Mouse (Mus musculus) forebrain, embryonic 14.5 days (tissue): ENCODE results near the gene Rgs9. TPM values are rescaled to one million over a fixed set of nuclear protein-coding genes. Genes with fewer than 3 reads are reported as not detected.

Source experiments
- ATAC-seq: fragments of 200-750 bp; cut with Nextera tagmentation; 2 replicates; pipeline ENCODE4 v1.8.0; 2017; ENCODE audit warnings: mild to moderate bottlenecking, moderate library complexity
- DNase-seq: peaks from one replicate; pipeline ENCODE4 v3.0.0-alpha.2; 2015; ENCODE audit warnings: low spot score
- H3K27ac ChIP-seq: fragments of 300-500 bp; sonication (generic); 2 replicates; pipeline ENCODE4 v1.5.1; 2014; ENCODE audit warnings: low read depth, mild to moderate bottlenecking, control low read depth, low read length, moderate library complexity
- H3K27me3 ChIP-seq: fragments of 300-500 bp; sonication (generic); replicated peaks from 2 replicates; pipeline ENCODE4 v1.6.1; 2014; ENCODE audit warnings: low read length, control low read depth, mixed read lengths; ENCODE audit not compliant: control insufficient read depth, insufficient read depth
- H3K36me3 ChIP-seq: fragments of 300-500 bp; sonication (generic); 2 replicates; pipeline ENCODE4 v1.6.1; 2014; ENCODE audit warnings: low read length, control low read depth; ENCODE audit not compliant: control insufficient read depth, insufficient read depth
- H3K4me1 ChIP-seq: fragments of 300-500 bp; sonication (generic); 2 replicates; pipeline ENCODE4 v1.6.1; 2014; ENCODE audit warnings: antibody characterized with exemption, low read length, control low read depth; ENCODE audit not compliant: control insufficient read depth, insufficient read depth
- H3K4me2 ChIP-seq: fragments of 300-500 bp; sonication (generic); 2 replicates; pipeline ENCODE4 v1.6.1; 2014; ENCODE audit warnings: mild to moderate bottlenecking, control low read depth, low read length
- H3K4me3 ChIP-seq: fragments of 300-500 bp; sonication (generic); 2 replicates; pipeline ENCODE4 v1.5.1; 2014; ENCODE audit warnings: low read depth, low read length, control low read depth
- H3K9ac ChIP-seq: fragments of 300-500 bp; sonication (generic); 2 replicates; pipeline ENCODE4 v1.6.1; 2014; ENCODE audit warnings: mild to moderate bottlenecking, low read length, control low read depth, moderate library complexity
- H3K9me3 ChIP-seq: fragments of 300-500 bp; sonication (generic); replicated peaks from 2 replicates; pipeline ENCODE4 v1.6.1; 2016; ENCODE audit warnings: low read length, control low read depth, mixed read lengths; ENCODE audit not compliant: control insufficient read depth
- WGBS: fragments of 180-500 bp; shearing (Covaris S2); extraction: QIAGEN DNeasy Blood & Tissue Kit; methylation state at CpG from one replicate; pipeline ENCODE4 v1.1.7; 2014; 5-methylcytosine and 5-hydroxymethylcytosine counted together
- polyA plus RNA-seq: library from polyadenylated mRNA; unstranded; fragments of >200 nt; fragmentation: Nextera tagmentation; extraction: Ambion mirVana; gene quantifications from 2 replicates; pipeline ENCODE4 v1.2.1, GENCODE M21; 2014

Rgs9 gene
- polyA plus RNA-seq, 1 experiment from 2014 or later = 4.3 TPM

- H3K4me2 ChIP-seq = no peak overlapping the region
- no peak overlapping the region for H3K4me3 ChIP-seq
- no peak for ATAC-seq
- 82% methylated on average over 1 of the region's 1 CpGs for WGBS
- no peaks in the 10 kb centered on the region for H3K9me3 ChIP-seq
- no peak overlapping the region for H3K27ac ChIP-seq
- H3K4me1 ChIP-seq = no peaks in the 10 kb centered on the region
- H3K36me3 ChIP-seq = no peaks in the 10 kb centered on the region
- no peaks in the 10 kb centered on the region for H3K27me3 ChIP-seq
- H3K9ac ChIP-seq = no peak overlapping the region
- DNase-seq = no peak
Observed at GRCm38 (mm10) chr11:109284811-109285210, 13.1 kb downstream of the Rgs9 start.

- no peak overlapping the region for H3K27ac ChIP-seq
- no peak for ATAC-seq
- no peaks in the 10 kb centered on the region for H3K9me3 ChIP-seq
Observed at GRCm38 (mm10) chr11:109278186-109278585, 19.7 kb downstream of the Rgs9 start.

GRCm38 (mm10) chr11:109271399-109271798 is 26.5 kb downstream of the Rgs9 start:
- H3K9me3 ChIP-seq = no peaks in the 10 kb centered on the region
- no peak overlapping the region for H3K4me2 ChIP-seq
- no peak overlapping the region for H3K9ac ChIP-seq
- 87% methylated on average over 9 of the region's 9 CpGs for WGBS
- no peak for ATAC-seq
- DNase-seq = no peak
- no peak overlapping the region for H3K27ac ChIP-seq
- no peaks in the 10 kb centered on the region for H3K27me3 ChIP-seq
- no peaks in the 10 kb centered on the region for H3K36me3 ChIP-seq
- no peaks in the 10 kb centered on the region; the same call in 1 of the 2 replicates for H3K4me1 ChIP-seq
- H3K4me3 ChIP-seq = no peak overlapping the region

More at GRCm38 (mm10) chr11:109278186-109278585, 19.7 kb downstream of the Rgs9 start:
- peak; percentile 51 for DNase-seq
- WGBS = 62% methylated on average over 7 of the region's 7 CpGs
- Histone ChIP-seq H3K4me3 (no peak overlapping the region), H3K27me3 (no peaks in the 10 kb centered on the region), H3K36me3 (no peaks in the 10 kb centered on the region), H3K4me1 (no peaks in the 10 kb centered on the region), H3K4me2 (no peak overlapping the region), H3K9ac (no peak overlapping the region)

GRCm38 (mm10) chr11:109270366-109270765 is 27.6 kb downstream of the Rgs9 start:
- no peaks in the 10 kb centered on the region for H3K27me3 ChIP-seq
- no peaks in the 10 kb centered on the region; the same call in 1 of the 2 replicates for H3K4me1 ChIP-seq
- ATAC-seq (no peak), DNase-seq (no peak)
- no peaks in the 10 kb centered on the region for H3K36me3 ChIP-seq
- H3K4me3 ChIP-seq = no peak overlapping the region
- H3K4me2 ChIP-seq = no peak overlapping the region
- 76% methylated on average over 8 of the region's 8 CpGs for WGBS
- no peak overlapping the region for H3K9ac ChIP-seq
- no peak overlapping the region for H3K27ac ChIP-seq
- H3K9me3 ChIP-seq = no peaks in the 10 kb centered on the region

GRCm38 (mm10) chr11:109269662-109270341 is 28.1 kb downstream of the Rgs9 start:
- ATAC-seq (no peak), DNase-seq (peak; percentile 39)
- Histone ChIP-seq H3K27me3 (no peaks in the 10 kb centered on the region), H3K4me3 (no peak overlapping the region), H3K27ac (peak overlapping the region; percentile 24; the same call in 1 of the 2 replicates), H3K36me3 (no peaks in the 10 kb centered on the region), H3K4me1 (no peaks in the 10 kb centered on the region; the same call in 1 of the 2 replicates), H3K4me2 (no peak overlapping the region), H3K9me3 (no peaks in the 10 kb centered on the region), H3K9ac (no peak overlapping the region)
- WGBS = 54% methylated on average over 16 of the region's 16 CpGs

- Histone ChIP-seq H3K36me3 (no peaks in the 10 kb centered on the region), H3K27me3 (no peaks in the 10 kb centered on the region), H3K4me1 (no peaks in the 10 kb centered on the region; the same call in 1 of the 2 replicates), H3K4me2 (no peak overlapping the region), H3K9ac (no peak overlapping the region), H3K27ac (peak overlapping the region; percentile 24; the same call in 1 of the 2 replicates), H3K9me3 (no peaks in the 10 kb centered on the region), H3K4me3 (no peak overlapping the region)
- DNase-seq (no peak), ATAC-seq (no peak)
- 77% methylated on average over 5 of the region's 5 CpGs for WGBS
Observed at GRCm38 (mm10) chr11:109269283-109269661, 28.7 kb downstream of the Rgs9 start.

- Histone ChIP-seq H3K36me3 (no peaks in the 10 kb centered on the region), H3K27ac (no peak overlapping the region), H3K9me3 (no peaks in the 10 kb centered on the region), H3K9ac (no peak overlapping the region), H3K4me3 (no peak overlapping the region), H3K27me3 (no peaks in the 10 kb centered on the region), H3K4me1 (no peaks in the 10 kb centered on the region; the same call in 1 of the 2 replicates), H3K4me2 (no peak overlapping the region)
- DNase-seq = peak; percentile 47
- no peak for ATAC-seq
- WGBS = 84% methylated on average over 12 of the region's 12 CpGs
Observed at GRCm38 (mm10) chr11:109266161-109266910, 31.6 kb downstream of the Rgs9 start.

- H3K4me2 ChIP-seq = no peak overlapping the region
- no peak for ATAC-seq
- no peak for DNase-seq
- no peak overlapping the region for H3K9ac ChIP-seq
- H3K9me3 ChIP-seq = no peaks in the 10 kb centered on the region
- no peak overlapping the region for H3K4me3 ChIP-seq
- H3K27me3 ChIP-seq = no peaks in the 10 kb centered on the region
- H3K36me3 ChIP-seq = no peaks in the 10 kb centered on the region
- no peak overlapping the region for H3K27ac ChIP-seq
- WGBS = 65% methylated on average over 11 of the region's 11 CpGs
- H3K4me1 ChIP-seq = no peaks in the 10 kb centered on the region; the same call in 1 of the 2 replicates
Observed at GRCm38 (mm10) chr11:109264159-109264768, 33.7 kb downstream of the Rgs9 start.
